Mouse (Mus musculus) ES-Bruce4 (cell line): ENCODE measurements around the gene Gm49325.

Source experiments
- CTCF ChIP-seq: IDR thresholded peaks from one replicate; pipeline ENCODE4 v1.8.1; 2011; ENCODE audit warnings: low read depth, low read length
- EP300 ChIP-seq: IDR thresholded peaks from 2 replicates; pipeline ENCODE4 v1.6.1; 2011; ENCODE audit warnings: low read depth, low read length; ENCODE audit not compliant: insufficient read depth

DNA sequence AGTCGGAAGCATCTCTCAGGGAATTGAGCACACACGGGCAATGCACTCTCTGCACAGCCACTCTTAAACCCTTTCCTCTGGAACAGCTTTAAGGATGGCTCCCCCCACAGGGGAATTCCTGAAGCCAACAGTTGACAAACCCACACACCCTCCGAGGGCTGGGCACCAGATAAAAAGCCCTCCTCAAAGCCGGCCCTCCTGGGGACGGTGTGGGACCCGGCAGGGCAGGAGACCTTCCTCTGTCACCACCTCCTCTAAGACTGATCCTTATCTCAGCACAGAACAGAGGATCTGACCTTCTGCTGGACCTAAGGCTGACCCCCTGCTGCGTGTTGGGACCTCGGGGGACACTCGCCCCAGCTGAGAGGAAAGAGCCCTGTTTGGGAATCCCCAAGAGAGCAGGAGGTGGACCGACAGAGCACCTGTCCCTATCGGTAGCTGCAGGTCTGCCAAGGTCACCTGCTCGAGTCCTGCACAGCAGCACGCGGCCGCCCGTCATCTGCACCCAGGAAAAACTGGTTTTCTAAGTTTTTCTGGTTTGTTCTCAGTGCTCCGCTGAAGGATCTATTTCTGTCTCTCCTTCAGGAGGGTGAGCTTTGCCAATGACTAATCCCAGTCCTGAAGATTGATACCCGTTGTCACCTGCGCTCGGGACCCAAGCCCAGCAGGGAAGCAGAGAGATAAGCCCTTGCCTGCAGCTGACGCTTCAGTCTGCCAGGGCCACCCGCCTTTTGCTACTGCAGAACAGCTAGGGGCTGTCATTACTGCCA is 80.1 kb downstream of the Gm49325 start, which contains the start of gene Tspear:
- TF ChIP-seq CTCF (no peak), EP300 (no peak)
